Mouse (Mus musculus) right cerebral cortex, adult 18-20 months (tissue): ENCODE measurements around the gene Sash3.

ENCODE experiments used
- DNase-seq: peaks from one replicate; pipeline ENCODE4 v3.0.0; 2022; ENCODE audit warnings: mixed read lengths

The Sash3 gene

DNA sequence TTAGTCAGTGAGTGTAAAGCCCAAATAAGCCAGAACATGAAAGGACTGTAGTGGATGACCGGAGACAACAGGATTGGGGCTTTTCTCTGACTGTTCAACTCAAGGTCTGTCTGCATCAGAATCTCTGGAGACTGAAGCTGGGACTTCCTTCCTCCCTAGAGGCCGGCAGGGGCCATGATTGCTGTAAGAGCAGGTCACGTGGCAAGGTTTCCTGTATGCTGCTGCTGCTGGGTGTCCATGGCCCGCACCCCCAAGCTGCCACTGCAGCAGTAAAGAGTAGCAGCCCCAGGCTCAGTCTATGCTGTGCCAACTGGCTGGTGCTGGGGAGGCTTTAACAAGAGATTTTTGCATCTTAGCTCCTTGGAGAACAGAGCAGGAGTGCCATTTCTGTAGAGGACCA is at the start of gene Sash3:
Gene Sash3 (plus strand): TSS at position 175 of the 400 bp plus-strand sequence.
- DNase-seq = no peak

DNA sequence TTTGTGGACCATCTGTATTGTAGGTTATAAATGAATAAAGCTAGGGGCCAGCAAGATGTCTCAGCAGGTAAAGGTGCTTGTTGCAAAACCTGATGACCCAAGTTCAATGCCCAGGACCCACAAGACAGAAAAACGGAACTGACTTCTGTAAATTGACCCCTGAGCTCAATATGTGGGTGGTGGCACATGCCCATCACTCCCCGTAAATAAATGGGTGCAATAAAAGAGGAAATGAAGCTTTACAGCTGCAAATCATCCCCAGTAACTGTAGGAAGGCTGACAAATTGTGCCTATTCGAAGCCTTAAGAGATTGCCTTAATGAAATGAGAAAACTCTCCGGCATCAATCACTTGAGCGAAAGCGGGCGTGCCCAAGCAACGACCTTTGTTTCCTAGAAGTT is 49.7 kb upstream of the Sash3 start:
- no peak for DNase-seq

GRCm38 (mm10) chrX:48098470-48099129 is 47.6 kb upstream of the Sash3 start:
- peak; percentile 5 for DNase-seq

DNA sequence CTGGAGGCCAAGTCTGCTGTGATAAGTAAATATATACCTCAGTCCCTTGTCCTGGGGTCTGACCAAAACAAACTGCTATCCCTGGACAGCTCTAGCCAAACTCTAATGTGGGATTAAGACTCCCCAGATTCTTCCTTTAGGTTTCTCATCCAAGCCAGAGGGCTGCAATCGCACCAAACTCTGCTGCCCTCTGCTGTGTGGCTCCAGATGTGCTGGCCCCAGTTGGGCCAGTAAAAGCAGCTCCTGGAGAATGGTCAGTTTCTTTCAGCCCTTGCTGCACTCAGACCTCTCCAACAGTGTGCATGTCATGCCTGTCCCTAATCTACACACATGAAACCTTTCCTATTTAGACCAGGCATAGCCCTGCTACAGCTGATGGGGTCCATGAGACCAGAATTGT is 46.4 kb upstream of the Sash3 start:
- DNase-seq = no peak

- no peak for DNase-seq
Measured at GRCm38 (mm10) chrX:48103256-48103655, 43.0 kb upstream of the Sash3 start.

DNA sequence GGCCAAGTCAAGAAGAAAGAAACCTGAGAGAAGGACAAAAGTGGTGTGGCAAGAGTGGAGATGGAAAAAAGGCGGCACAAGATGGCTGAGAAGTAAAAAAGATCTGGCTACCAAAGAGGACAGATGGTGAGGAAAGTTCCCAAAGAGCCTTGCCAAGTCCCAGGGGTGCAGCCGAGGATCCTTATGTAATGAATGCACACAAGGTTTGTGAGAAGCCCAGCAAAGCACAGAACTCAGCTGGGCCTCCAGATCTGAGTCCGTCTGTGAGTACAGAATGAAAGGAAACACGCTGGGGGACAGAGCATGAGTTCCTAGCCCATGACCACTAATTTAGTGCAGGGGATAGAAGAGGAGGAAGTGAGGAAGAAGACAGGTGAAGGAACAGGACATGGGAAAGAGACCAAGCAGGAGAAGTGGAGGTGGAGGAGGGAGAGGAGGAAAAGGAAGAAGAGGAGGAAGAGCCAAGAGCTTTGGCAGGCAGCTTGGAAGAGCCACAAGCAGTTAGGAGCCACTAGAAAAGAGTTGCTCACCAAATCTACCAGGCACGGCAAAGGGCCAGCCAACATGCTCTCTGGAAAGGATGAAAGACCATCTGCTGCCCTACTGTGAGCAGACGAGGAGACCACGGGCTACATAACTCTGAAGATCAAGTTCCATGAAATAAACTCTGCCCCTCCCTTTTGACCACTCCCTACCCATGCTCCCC is 41.3 kb upstream of the Sash3 start:
- peak; percentile 54 for DNase-seq

GRCm38 (mm10) chrX:48106226-48106625 is 40.0 kb upstream of the Sash3 start:
- DNase-seq = no peak

- DNase-seq = no peak
Measured at GRCm38 (mm10) chrX:48108394-48109315, 37.6 kb upstream of the Sash3 start, which contains the start of gene Xpnpep2. TSS of gene Xpnpep2 (plus strand) at chrX:48108725.

DNA sequence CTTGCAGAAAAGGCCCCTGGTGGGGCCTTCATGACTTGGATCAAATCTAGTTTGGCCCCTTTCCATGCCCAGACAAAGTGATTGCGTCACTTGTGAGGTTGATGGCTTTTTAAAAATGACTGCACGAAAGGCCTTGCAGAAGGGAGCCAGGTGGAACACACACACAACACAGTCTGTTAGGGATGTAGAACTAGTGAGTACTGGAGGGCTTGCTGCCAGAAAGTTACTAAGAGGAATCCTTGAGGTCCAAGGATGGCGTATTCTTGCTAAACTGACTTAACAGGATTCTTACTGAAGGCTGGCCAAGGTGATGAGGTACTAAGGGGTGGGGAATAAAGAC is 37.0 kb upstream of the Sash3 start:
- no peak for DNase-seq

DNA sequence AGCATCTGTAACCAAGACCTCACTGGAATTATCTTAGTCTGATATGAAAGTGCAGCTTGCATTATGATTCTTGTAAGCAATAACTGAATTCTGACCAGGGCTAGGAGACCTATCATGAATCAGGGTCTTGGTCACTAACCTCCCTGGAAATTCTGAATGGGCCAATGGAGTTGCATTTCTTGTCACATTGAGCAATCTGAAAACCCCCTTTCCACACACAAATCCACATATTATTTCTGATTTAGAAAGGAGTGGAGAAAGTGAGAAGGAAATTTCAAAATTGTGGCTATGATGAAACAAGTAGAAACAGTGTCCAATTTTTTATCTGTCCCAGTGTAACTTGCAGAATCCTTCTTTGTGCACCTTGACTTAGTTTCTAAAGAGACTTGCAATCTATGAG is 26.9 kb upstream of the Sash3 start:
- no peak for DNase-seq

- DNase-seq = peak; percentile 43
Measured at GRCm38 (mm10) chrX:48124132-48125071, 21.8 kb upstream of the Sash3 start.

DNA sequence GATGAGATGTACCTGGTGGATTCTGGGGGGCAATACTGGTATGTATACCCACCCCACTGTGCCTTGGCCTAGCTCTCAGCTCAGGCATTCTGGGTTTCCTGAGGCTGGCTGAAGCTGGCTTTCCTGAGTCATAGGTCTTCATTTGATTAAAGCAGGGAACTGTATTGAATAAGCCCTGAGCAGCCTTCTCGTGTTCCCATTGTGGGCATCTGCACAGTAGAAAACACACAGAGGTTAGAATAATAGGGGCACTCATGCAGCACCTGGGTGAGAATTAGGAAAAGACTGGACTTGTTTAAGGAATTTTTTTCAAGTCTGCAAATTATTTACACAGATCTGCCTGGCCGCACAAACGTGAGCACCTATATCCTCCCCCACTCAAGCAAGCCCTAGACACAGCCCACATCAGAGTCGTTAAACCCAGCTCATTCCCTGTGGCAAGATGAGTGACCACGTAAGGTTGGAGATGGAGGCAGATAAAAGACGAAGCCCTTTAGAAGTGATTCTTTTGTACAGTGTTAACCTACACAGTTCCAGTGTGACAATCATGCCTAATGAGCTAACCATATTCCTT is 19.2 kb upstream of the Sash3 start:
- no peak for DNase-seq

- DNase-seq = no peak
Measured at GRCm38 (mm10) chrX:48127502-48128218, 18.6 kb upstream of the Sash3 start.

GRCm38 (mm10) chrX:48129167-48129566 is 17.1 kb upstream of the Sash3 start:
- DNase-seq = no peak

GRCm38 (mm10) chrX:48136935-48137334 is 9.3 kb upstream of the Sash3 start:
- DNase-seq = no peak

- no peak for DNase-seq
Measured at GRCm38 (mm10) chrX:48138011-48138410, 8.2 kb upstream of the Sash3 start.

GRCm38 (mm10) chrX:48138539-48139275 is 7.5 kb upstream of the Sash3 start:
- no peak for DNase-seq

DNA sequence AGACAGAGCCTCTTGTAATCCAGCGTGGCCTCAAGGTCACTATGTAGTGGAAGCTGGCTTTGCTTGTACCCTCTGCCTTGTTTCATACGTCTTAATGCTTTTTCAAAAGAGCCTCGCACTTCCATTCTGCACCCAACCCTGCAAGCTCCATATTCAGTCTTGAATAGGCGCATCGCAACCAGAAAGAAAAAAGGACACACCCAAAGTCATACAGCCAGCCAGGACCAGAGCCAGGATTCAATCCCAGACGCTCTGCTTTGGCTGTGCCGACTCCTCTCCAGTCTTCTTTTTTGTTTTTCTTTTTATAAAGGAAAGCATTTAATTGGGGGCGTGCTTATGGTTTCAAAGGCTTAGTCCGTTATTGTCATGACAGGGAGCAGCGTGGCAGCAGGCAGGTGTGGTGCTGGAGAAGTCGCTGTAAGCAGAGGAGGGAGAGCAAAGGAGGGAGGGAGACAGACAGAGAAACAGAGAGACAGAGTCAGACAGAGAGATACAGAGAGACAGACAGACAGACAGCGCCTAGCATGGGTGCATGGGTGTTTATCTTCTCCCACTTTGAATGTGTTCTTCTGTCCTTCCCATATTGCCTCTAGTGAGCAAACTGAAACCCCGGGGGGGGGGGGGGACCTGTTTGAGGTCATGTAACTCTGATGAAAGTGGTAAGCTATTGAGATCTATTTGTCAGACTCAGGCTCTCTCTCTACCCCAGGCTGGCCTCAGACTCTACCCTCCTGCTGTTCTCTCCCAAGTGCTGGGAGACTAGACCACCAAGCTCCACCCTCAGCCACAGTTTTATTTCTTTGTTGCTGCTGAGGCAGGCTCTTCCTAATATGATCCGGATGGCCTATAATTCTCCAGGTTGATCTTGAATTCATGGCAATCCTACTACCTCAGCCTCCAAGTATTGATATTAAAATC is 6.6 kb upstream of the Sash3 start:
- no peak for DNase-seq

DNA sequence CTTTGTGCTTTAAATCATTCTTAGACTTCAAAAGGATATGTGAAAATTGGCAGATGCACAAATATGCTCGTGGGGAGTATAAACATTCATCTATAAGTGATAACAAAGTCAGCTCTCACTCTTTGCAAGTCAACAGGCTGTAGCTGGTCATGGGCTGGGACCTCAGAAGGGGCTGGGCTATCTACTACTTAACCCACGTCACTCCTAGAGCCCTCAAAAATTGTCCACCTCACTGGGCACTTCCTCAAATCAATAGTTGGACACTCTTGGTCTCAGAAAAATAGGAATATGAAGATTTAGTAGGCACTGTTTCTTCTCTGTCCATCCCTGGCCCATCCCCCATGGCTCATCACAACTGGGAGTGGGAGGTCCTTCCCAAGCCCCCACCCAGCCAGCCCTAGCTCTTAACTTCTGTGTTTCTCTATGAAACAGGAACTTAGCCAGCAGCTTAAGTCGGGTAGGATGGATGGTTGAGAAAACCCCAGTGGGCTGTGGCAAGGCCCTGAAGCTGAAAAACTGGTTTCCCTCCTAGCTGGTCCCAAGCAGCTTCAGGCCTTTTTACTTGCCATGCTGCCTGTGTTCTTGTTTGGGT is 5.9 kb upstream of the Sash3 start:
- no peak for DNase-seq
